Mouse (Mus musculus) intestine, postnatal 0 days (tissue): ENCODE measurements at regions not wholly inside any gene's neighbourhood (a gene's known extent, or its start where the extent isn't known, plus 50 kb on each side); places are given as distances from the start of the nearest gene placed in this dataset.

Experiments used
- ATAC-seq: fragments of 200-750 bp; cut with Nextera tagmentation; 2 replicates; pipeline ENCODE4 v1.8.0; 2017; ENCODE audit warnings: mild to moderate bottlenecking, moderate TSS enrichment, moderate library complexity
- H3K27ac ChIP-seq: fragments of 300-500 bp; sonication (generic); 2 replicates; pipeline ENCODE4 v1.5.1; 2014; ENCODE audit warnings: mild to moderate bottlenecking, low read depth, low read length, moderate library complexity
- H3K27me3 ChIP-seq: fragments of 300-500 bp; sonication (generic); replicated peaks from 2 replicates; pipeline ENCODE4 v1.6.1; 2014; ENCODE audit warnings: low read length, mixed read lengths; ENCODE audit not compliant: control insufficient read depth, insufficient read depth
- H3K36me3 ChIP-seq: fragments of 300-500 bp; sonication (generic); 2 replicates; pipeline ENCODE4 v1.6.1; 2014; ENCODE audit warnings: mild to moderate bottlenecking, moderate library complexity; ENCODE audit not compliant: control insufficient read depth, insufficient read depth
- H3K4me1 ChIP-seq: fragments of 300-500 bp; sonication (generic); replicated peaks from 2 replicates; pipeline ENCODE4 v1.6.1; 2014; ENCODE audit warnings: antibody characterized with exemption, low read length, mixed read lengths; ENCODE audit not compliant: control insufficient read depth, insufficient read depth
- H3K4me2 ChIP-seq: fragments of 300-500 bp; sonication (generic); replicated peaks from 2 replicates; pipeline ENCODE4 v1.6.1; 2014; ENCODE audit warnings: low read depth, mild to moderate bottlenecking, moderate library complexity
- H3K4me3 ChIP-seq: fragments of 300-500 bp; sonication (generic); 2 replicates; pipeline ENCODE4 v1.5.1; 2014; ENCODE audit warnings: low read depth, low read length
- H3K9ac ChIP-seq: fragments of 300-500 bp; sonication (generic); 2 replicates; pipeline ENCODE4 v1.6.1; 2014; ENCODE audit warnings: mild to moderate bottlenecking, low read depth, low read length
- H3K9me3 ChIP-seq: fragments of 300-500 bp; sonication (generic); 2 replicates; pipeline ENCODE4 v1.6.1; 2016; ENCODE audit warnings: mixed run types; ENCODE audit not compliant: control insufficient read depth
- CTCF ChIP-seq: sonication (generic); IDR thresholded peaks from 2 replicates; pipeline ENCODE4 v1.5.1; 2016; ENCODE audit warnings: low read depth, mild to moderate bottlenecking, control low read depth, antibody characterized with exemption, moderate library complexity
- WGBS: fragments of 180-500 bp; shearing (Covaris S2); extraction: QIAGEN DNeasy Blood & Tissue Kit; methylation state at CpG from one replicate; pipeline ENCODE4 v1.1.7; 2014; 5-methylcytosine and 5-hydroxymethylcytosine counted together

DNA sequence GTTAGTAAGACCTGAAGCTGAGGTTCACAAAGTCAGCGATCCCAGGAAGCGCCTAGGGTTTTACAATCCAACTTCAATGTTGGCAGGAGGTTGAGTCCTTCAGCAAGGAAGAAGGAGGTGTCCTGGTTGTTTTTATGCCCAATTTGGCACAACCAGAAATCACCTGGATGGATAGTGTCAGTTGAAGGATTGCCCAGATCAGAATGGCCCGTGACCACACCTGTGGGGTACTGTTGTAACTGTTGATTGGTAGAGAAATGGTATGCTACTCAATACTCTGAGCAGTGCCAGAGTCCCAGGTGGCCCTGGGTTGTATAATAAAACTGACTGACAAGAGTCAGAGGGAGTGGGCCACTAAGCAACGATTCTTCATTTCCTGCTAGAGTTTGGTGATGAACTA lies 140.2 kb downstream of the Cartpt start:
- Histone ChIP-seq H3K36me3 (no peaks in the 10 kb centered on the region), H3K9ac (no peak overlapping the region), H3K9me3 (no peaks in the 10 kb centered on the region), H3K4me1 (no peaks in the 10 kb centered on the region), H3K27me3 (no peaks in the 10 kb centered on the region), H3K4me3 (no peak overlapping the region), H3K27ac (no peak overlapping the region), H3K4me2 (no peak overlapping the region)
- WGBS: 68% methylated on average over 4 of the region's 4 CpGs
- no peak for TF ChIP-seq CTCF
- ATAC-seq: no peak

DNA sequence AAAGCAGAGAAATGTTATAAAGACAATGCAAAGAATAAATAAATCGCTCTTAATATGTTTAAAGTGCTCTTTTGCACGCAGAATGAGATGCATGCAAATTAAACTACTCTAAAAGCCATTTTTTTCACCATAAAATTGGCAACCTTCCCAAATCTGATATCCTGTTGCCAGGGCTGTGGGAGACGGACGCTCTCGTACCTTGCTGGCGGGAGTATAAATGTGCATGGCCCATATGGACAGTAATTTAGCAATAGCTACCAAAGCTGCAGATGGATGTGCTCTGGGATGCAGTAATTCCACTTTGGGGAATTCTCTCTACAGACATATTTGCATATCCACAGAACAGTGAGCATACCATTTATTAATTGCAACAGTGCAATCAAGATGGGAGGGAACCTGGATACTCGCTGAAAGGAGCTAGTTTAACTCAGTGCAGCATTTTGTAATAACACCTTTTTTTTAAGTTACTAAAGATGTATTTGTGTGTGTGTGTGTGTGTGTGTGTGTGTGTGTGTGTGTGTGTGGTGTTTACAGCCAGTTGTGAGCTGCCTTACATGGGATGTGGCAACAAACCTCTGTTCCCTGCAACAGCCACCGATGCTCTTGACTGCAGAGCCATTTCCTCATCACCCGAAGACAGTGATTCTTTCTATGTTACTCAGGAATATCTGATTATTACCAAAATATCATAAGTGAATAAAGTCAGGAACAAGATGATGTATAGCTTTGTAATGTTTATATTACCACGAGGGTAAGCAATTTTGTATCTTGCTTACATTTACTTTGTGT lies 141.4 kb downstream of the Cartpt start:
- Histone ChIP-seq H3K27me3 (no peaks in the 10 kb centered on the region), H3K9me3 (no peaks in the 10 kb centered on the region), H3K9ac (no peak overlapping the region), H3K4me3 (no peak overlapping the region), H3K36me3 (no peaks in the 10 kb centered on the region), H3K4me1 (no peaks in the 10 kb centered on the region), H3K4me2 (no peak overlapping the region), H3K27ac (no peak overlapping the region)
- 60% methylated on average over 10 of the region's 10 CpGs for WGBS
- no peak for TF ChIP-seq CTCF
- ATAC-seq: no peak

DNA sequence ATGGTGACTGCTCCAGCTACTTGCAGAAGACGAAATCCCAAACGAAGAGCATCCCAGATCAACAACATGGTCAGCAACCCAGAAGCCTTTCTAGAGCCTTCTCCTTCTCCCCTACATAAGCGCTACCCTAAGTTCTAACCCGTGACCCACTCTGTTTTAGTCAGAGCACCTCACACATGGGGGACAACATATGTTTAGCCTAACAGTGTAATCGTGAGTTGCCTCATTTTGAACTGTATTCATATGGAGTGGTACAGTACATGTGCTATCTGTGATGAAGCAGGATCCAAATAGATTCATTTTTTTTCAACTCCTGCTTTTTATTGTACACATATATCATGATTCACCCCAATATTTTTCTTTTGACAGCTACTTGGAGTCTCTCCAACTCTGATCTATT lies 146.2 kb downstream of the Cartpt start:
- WGBS: 69% methylated on average over 5 of the region's 5 CpGs
- ATAC-seq: no peak
- no peak overlapping the region for H3K9ac ChIP-seq

DNA sequence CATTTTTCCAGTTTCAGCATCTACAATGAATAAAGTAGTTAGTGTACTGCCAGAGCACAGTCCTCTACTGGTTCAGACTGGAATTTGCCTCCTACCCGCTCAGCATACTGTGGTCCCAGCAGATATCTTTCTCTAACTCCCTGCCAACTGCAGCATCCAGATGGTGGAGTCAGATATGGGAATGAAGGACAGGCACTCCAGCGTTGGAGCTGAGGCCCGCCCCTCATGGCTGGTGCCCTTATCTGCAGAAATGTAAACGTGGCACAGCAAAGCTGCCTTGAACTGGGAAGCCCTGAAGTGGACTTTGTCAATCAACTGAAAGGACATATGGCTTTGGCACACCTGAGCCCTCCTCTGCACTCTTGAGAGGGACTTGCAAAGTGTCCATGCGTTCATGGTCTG lies 146.6 kb downstream of the Cartpt start:
- no peak overlapping the region for H3K9ac ChIP-seq
- no peaks in the 10 kb centered on the region for H3K9me3 ChIP-seq
- no peak overlapping the region for H3K27ac ChIP-seq
- no peaks in the 10 kb centered on the region for H3K36me3 ChIP-seq
- no peak; the same call in 1 of the 2 replicates for ATAC-seq
- TF ChIP-seq CTCF: no peak
- H3K4me2 ChIP-seq: no peak overlapping the region
- no peak overlapping the region for H3K4me3 ChIP-seq
- WGBS: 26% methylated on average over 5 of the region's 5 CpGs
- H3K4me1 ChIP-seq: no peaks in the 10 kb centered on the region
- H3K27me3 ChIP-seq: no peaks in the 10 kb centered on the region

More for the DNA sequence above, 146.2 kb downstream of the Cartpt start:
- no peaks in the 10 kb centered on the region for H3K27me3 ChIP-seq
- H3K27ac ChIP-seq: no peak overlapping the region
- H3K4me3 ChIP-seq: no peak overlapping the region
- no peaks in the 10 kb centered on the region for H3K36me3 ChIP-seq
- no peaks in the 10 kb centered on the region for H3K4me1 ChIP-seq
- TF ChIP-seq CTCF: no peak
- no peak overlapping the region for H3K4me2 ChIP-seq
- no peaks in the 10 kb centered on the region for H3K9me3 ChIP-seq

DNA sequence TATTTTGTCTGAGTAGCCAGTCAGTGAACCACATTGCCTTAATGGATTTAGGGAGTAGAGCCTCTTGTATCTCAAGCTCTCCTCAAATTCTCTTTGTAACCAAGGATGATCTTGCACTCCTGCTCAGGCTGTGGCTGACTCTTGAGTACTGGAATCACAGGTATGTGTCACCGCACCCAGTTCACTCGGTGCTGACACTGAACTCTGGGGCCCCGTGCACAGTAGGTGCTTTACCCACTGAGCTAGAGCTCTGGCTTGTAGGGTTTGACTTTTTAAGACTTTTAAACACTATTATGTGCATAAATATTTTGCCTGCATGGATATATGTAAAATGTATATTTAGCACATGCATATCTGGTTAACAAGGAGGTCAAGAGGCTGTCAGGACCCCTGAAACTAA lies 147.4 kb downstream of the Cartpt start:
- 83% methylated on average over 3 of the region's 3 CpGs for WGBS
- no peaks in the 10 kb centered on the region for H3K36me3 ChIP-seq
- H3K4me1 ChIP-seq: no peaks in the 10 kb centered on the region
- no peak for TF ChIP-seq CTCF
- H3K4me2 ChIP-seq: no peak overlapping the region
- H3K27me3 ChIP-seq: no peaks in the 10 kb centered on the region
- H3K4me3 ChIP-seq: no peak overlapping the region
- ATAC-seq: no peak
- H3K9ac ChIP-seq: no peak overlapping the region
- no peaks in the 10 kb centered on the region for H3K9me3 ChIP-seq
- no peak overlapping the region for H3K27ac ChIP-seq

DNA sequence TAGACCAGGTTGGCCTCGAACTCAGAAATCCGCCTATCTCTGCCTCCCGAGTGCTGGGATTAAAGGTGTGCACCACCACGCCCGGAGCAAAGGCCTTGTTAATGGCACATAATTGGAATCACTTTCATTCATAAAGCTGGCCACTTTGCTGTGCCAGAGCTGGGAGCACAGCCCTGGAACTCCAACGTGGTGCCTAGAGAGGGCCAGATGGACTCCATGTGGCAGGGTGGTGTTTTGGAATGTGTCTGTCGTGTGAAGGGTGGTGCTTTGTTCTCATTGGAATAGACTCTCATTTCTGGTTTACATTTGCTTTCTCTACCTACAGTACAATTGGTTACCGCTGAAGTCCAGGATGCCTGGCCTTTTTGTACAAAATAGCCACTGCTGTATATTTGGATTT lies 150.2 kb downstream of the Cartpt start:
- ATAC-seq: no peak
- H3K4me1 ChIP-seq: no peaks in the 10 kb centered on the region
- TF ChIP-seq CTCF: no peak
- 77% methylated on average over 8 of the region's 8 CpGs for WGBS
- H3K9ac ChIP-seq: no peak overlapping the region
- no peak overlapping the region for H3K4me3 ChIP-seq
- H3K4me2 ChIP-seq: no peak overlapping the region
- no peaks in the 10 kb centered on the region for H3K36me3 ChIP-seq
- no peaks in the 10 kb centered on the region for H3K9me3 ChIP-seq
- no peak overlapping the region for H3K27ac ChIP-seq
- H3K27me3 ChIP-seq: no peaks in the 10 kb centered on the region
